ENCODE assay signal across 9 mouse cellular contexts in the genomic region with DNA sequence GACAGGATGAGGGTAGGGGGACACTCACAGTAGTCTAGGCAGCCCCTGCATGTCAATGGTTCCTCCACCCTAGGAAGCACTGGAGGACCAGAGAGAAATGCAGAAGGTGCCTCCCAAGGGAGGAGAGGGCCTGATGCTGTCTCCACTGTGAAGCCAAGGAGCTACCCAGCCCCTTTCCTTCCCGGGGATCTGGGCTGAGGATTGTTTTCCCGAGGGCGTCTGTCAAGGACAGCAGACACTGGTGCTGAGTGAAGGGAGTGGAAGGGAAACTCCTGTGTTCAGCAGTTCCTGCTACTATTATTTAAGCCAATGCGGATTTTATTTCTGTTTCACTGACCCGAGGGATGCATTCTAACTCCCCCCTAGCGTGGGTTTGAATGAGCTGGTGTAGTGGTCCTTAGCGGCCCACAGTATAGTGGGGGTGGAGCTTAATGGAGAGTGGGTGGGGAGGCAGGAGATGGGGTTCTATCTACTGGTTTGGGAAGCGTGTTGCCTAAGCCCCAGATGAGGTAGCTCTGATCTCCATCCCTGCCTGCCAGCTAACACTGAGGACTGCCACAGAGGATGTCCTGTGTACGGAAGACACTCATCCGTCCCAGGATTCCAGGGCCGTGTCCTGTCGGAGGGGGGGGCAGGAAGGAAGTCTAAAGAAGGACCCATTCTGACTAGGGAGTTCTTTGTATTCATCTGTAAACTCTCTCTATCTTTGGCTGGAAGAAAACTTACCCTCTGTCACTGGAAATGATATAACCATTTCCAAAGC. TPM values are rescaled to one million over a fixed set of nuclear protein-coding genes. Genes with fewer than 3 reads are reported as not detected.
DNase-seq lines count a peak whose midpoint lies in the region; ATAC-seq lines count a peak whose summit lies in the region.
"Had no signal": no experiment of that assay in that cellular context is flagged by ENCODE, and none has a peak within 500 bp of the region (broad histone marks: within the 10 kb centered on the region; RNA-seq: fewer than 3 reads in every experiment).

No protein-coding gene starts in this region.

- H3K9me3 ChIP-seq in embryonic facial prominence, embryonic 10.5 days = no peaks in the 10 kb centered on the region
- no peaks in the 10 kb centered on the region for H3K9me3 ChIP-seq in heart, embryonic 10.5 days
- H3K9me3 ChIP-seq in kidney, embryonic 15.5 days (replicated peaks) = no peaks in the 10 kb centered on the region
- no peaks in the 10 kb centered on the region for H3K9me3 ChIP-seq in lung, embryonic 16.5 days (ENCODE audit: control insufficient read depth, low read length)

- no peak overlapping the region for H3K9ac ChIP-seq in kidney, embryonic 15.5 days
- H3K9ac ChIP-seq in lung, embryonic 16.5 days (ENCODE audit: low read length) = no peak overlapping the region

- 57% methylated on average over 12 of the region's 12 CpGs for WGBS in embryonic facial prominence, embryonic 10.5 days
- 47% methylated on average over 12 of the region's 12 CpGs for WGBS in heart, embryonic 10.5 days
- WGBS in kidney, embryonic 15.5 days = 36% methylated on average over 12 of the region's 12 CpGs
- 43% methylated on average over 12 of the region's 12 CpGs for WGBS in lung, embryonic 16.5 days

- no peak for DNase-seq in embryonic facial prominence, embryonic 10.5 days (ENCODE audit: low spot score)
- no peak for DNase-seq in heart, embryonic 10.5 days (ENCODE audit: low spot score)
- no peak for DNase-seq in frontal cortex, postnatal 14 days (ENCODE audit: low spot score in 2 of 2)
- DNase-seq in cerebellum, adult 18-20 months = no peak
- DNase-seq in left cerebral cortex, adult 8-10 months (ENCODE audit: low spot score in 2 of 2) = no peak
- DNase-seq in adipocyte (ENCODE audit: low spot score) = no peak

- H3K27ac ChIP-seq in embryonic facial prominence, embryonic 10.5 days (replicated peaks) = peak overlapping the region; percentile 59
- peak overlapping the region; percentile 72 for H3K27ac ChIP-seq in heart, embryonic 10.5 days
- H3K27ac ChIP-seq in kidney, embryonic 15.5 days = peak overlapping the region; percentile 88
- peak overlapping the region; percentile 82 for H3K27ac ChIP-seq in lung, embryonic 16.5 days (ENCODE audit: low read length)

- H3K27me3 ChIP-seq in embryonic facial prominence, embryonic 10.5 days (replicated peaks; ENCODE audit: low read depth, poor library complexity, severe bottlenecking) = no peaks in the 10 kb centered on the region
- no peaks in the 10 kb centered on the region for H3K27me3 ChIP-seq in heart, embryonic 10.5 days (ENCODE audit: insufficient read depth, poor library complexity, severe bottlenecking)
- H3K27me3 ChIP-seq in kidney, embryonic 15.5 days = no peaks in the 10 kb centered on the region
- no peaks in the 10 kb centered on the region for H3K27me3 ChIP-seq in lung, embryonic 16.5 days (ENCODE audit: control insufficient read depth, insufficient read depth, low read depth, low read length)
- H3K27me3 ChIP-seq: Patski had no signal

- no peaks in the 10 kb centered on the region for H3K36me3 ChIP-seq in embryonic facial prominence, embryonic 10.5 days (replicated peaks)
- no peaks in the 10 kb centered on the region for H3K36me3 ChIP-seq in heart, embryonic 10.5 days
- no peaks in the 10 kb centered on the region for H3K36me3 ChIP-seq in kidney, embryonic 15.5 days
- no peaks in the 10 kb centered on the region for H3K36me3 ChIP-seq in lung, embryonic 16.5 days (ENCODE audit: control insufficient read depth, insufficient read depth, low read length)

- no peak overlapping the region for H3K4me3 ChIP-seq in embryonic facial prominence, embryonic 10.5 days
- H3K4me3 ChIP-seq in heart, embryonic 10.5 days = no peak overlapping the region
- H3K4me3 ChIP-seq in kidney, embryonic 15.5 days (replicated peaks) = no peak overlapping the region
- H3K4me3 ChIP-seq in lung, embryonic 16.5 days (ENCODE audit: low read length) = no peak overlapping the region

- H3K4me1 ChIP-seq in embryonic facial prominence, embryonic 10.5 days = peaks cover 63% of the 10 kb centered on the region
- H3K4me1 ChIP-seq in heart, embryonic 10.5 days = peaks cover 45% of the 10 kb centered on the region
- peaks cover 52% of the 10 kb centered on the region for H3K4me1 ChIP-seq in kidney, embryonic 15.5 days
- peaks cover 10% of the 10 kb centered on the region; the same call in 1 of the 2 replicates for H3K4me1 ChIP-seq in lung, embryonic 16.5 days (replicated peaks; ENCODE audit: control insufficient read depth, insufficient read depth, low read length)

- H3K4me2 ChIP-seq in kidney, embryonic 15.5 days = no peak overlapping the region
- H3K4me2 ChIP-seq in lung, embryonic 16.5 days (ENCODE audit: low read depth, low read length) = 0 out of 2 replicates have a peak overlapping the region, but pooled peaks have one; percentile 24

- ATAC-seq in kidney, embryonic 15.5 days (replicated peaks; ENCODE audit: low FRiP score) = peak; percentile 49; the same call in 1 of the 2 replicates
- peak; percentile 89 for ATAC-seq in lung, embryonic 16.5 days (ENCODE audit: low read depth)
- ATAC-seq: Patski had no signal

RNA-seq across cellular contexts. Expression of a gene that starts 21.8 kb away (rescaled TPM):
- 8.2 and 10.1 TPM in 2 replicates for polyA plus RNA-seq in embryonic facial prominence, embryonic 10.5 days (2016; fragmentation: Nextera tagmentation; extraction: Ambion mirVana)
- 4.9 and 6.0 TPM in 2 replicates for polyA plus RNA-seq in heart, embryonic 10.5 days (2016; fragmentation: Nextera tagmentation; extraction: Ambion mirVana)
- 7.1 and 7.5 TPM in 2 replicates for polyA plus RNA-seq in kidney, embryonic 15.5 days (2015; fragmentation: Nextera tagmentation; extraction: Ambion mirVana)
- 12.9 and 15.1 TPM in 2 replicates for polyA plus RNA-seq in lung, embryonic 16.5 days (2015; fragmentation: Nextera tagmentation; extraction: Ambion mirVana)
- total RNA-seq in left cerebral cortex, adult 8-10 months (2022) = 10 to 100 TPM; 83.1 to 94.3 (median 83.4) TPM

RNA-seq across cellular contexts. Expression of a gene that starts 50.2 kb away (rescaled TPM):
- not detected in 2 replicates for polyA plus RNA-seq in embryonic facial prominence, embryonic 10.5 days (2016; fragmentation: Nextera tagmentation; extraction: Ambion mirVana)
- polyA plus RNA-seq in heart, embryonic 10.5 days (2016; fragmentation: Nextera tagmentation; extraction: Ambion mirVana) = 0.50 TPM in 1 of 2 replicates, not detected in the other
- polyA plus RNA-seq in kidney, embryonic 15.5 days (2015; fragmentation: Nextera tagmentation; extraction: Ambion mirVana) = 1.4 and 49.7 TPM in 2 replicates
- polyA plus RNA-seq in lung, embryonic 16.5 days (2015; fragmentation: Nextera tagmentation; extraction: Ambion mirVana) = 0.58 and 1.6 TPM in 2 replicates
- not detected for total RNA-seq in left cerebral cortex, adult 8-10 months (2022)
- polyA plus RNA-seq: Patski had no signal
